Mouse (Mus musculus) ES-Bruce4 (cell line): ENCODE results near the gene Gm17949. TPM values are rescaled to one million over a fixed set of nuclear protein-coding genes. Genes with fewer than 3 reads are reported as not detected.
A peak's percentile ranks its signal among the peaks of the same experiment; 100 is the strongest.
"Not testable (repeated sequence)": the region's sequence is repeated elsewhere in the genome, so short reads cannot be mapped to it uniquely, and the experiment has no call there.

Experiments used
- H3K27ac ChIP-seq: 2 replicates; pipeline ENCODE4 v1.5.1; 2012; ENCODE audit warnings: low read length, inconsistent platforms; ENCODE audit not compliant: insufficient read depth
- H3K27me3 ChIP-seq: 2 replicates; pipeline ENCODE4 v1.6.1; 2012; ENCODE audit warnings: mild to moderate bottlenecking, low read length, inconsistent platforms; ENCODE audit not compliant: control insufficient read depth, poor library complexity, insufficient read depth, severe bottlenecking
- H3K36me3 ChIP-seq: 2 replicates; pipeline ENCODE4 v1.6.1; 2012; ENCODE audit warnings: inconsistent platforms, mild to moderate bottlenecking, low read length, moderate library complexity; ENCODE audit not compliant: control insufficient read depth, poor library complexity, insufficient read depth, severe bottlenecking
- H3K4me1 ChIP-seq: one replicate; pipeline ENCODE4 v1.8.1; 2011; ENCODE audit warnings: low read length; ENCODE audit not compliant: control insufficient read depth, insufficient read depth
- H3K4me3 ChIP-seq: 2 replicates; pipeline ENCODE4 v1.5.1; 2011; ENCODE audit warnings: low read depth, mild to moderate bottlenecking, low read length
- H3K9ac ChIP-seq: 2 replicates; pipeline ENCODE4 v1.6.1; 2012; ENCODE audit warnings: low read depth, mild to moderate bottlenecking, inconsistent platforms; ENCODE audit not compliant: poor library complexity, severe bottlenecking
- H3K9me3 ChIP-seq: replicated peaks from 2 replicates; pipeline ENCODE4 v1.6.1; 2012; ENCODE audit warnings: mild to moderate bottlenecking, low read length, inconsistent platforms; ENCODE audit not compliant: control insufficient read depth, poor library complexity, insufficient read depth, severe bottlenecking
- CTCF ChIP-seq: IDR thresholded peaks from one replicate; pipeline ENCODE4 v1.8.1; 2011; ENCODE audit warnings: low read depth, low read length
- EP300 ChIP-seq: IDR thresholded peaks from 2 replicates; pipeline ENCODE4 v1.6.1; 2011; ENCODE audit warnings: low read depth, low read length; ENCODE audit not compliant: insufficient read depth
- POLR2A ChIP-seq: IDR thresholded peaks from one replicate; pipeline ENCODE4 v1.8.1; 2011; ENCODE audit warnings: low read length; ENCODE audit not compliant: insufficient read depth
- polyA plus RNA-seq: library from polyadenylated mRNA; stranded (reverse); fragments of >200 nt; gene quantifications from 2 replicates; pipeline ENCODE4 v1.2.4, GENCODE M21; 2011; ENCODE audit warnings: low read depth; ENCODE audit not compliant: missing spikeins, insufficient read depth, insufficient read length

Gm17949 gene
- polyA plus RNA-seq, 1 experiment = not detected

- not testable (repeated sequence) for H3K4me3 ChIP-seq, H3K9me3 ChIP-seq, H3K36me3 ChIP-seq, H3K9ac ChIP-seq, H3K4me1 ChIP-seq, H3K27ac ChIP-seq, H3K27me3 ChIP-seq
- peak; percentile 10 for TF ChIP-seq CTCF
These were observed 40.4 kb downstream of the Gm17949 start for GRCm38 (mm10) chr17:57051679-57052078.

- no peak overlapping the region for H3K27ac ChIP-seq
- no peaks in the 10 kb centered on the region for H3K36me3 ChIP-seq
- no peak overlapping the region for H3K4me3 ChIP-seq
- no peak overlapping the region for H3K9ac ChIP-seq
- H3K9me3 ChIP-seq = no peaks in the 10 kb centered on the region
- no peaks in the 10 kb centered on the region for H3K27me3 ChIP-seq
- H3K4me1 ChIP-seq = peaks cover 5% of the 10 kb centered on the region
- no peak for TF ChIP-seq POLR2A
These were observed 45.0 kb downstream of the Gm17949 start for GRCm38 (mm10) chr17:57056246-57056645.

- Histone ChIP-seq H3K27ac (no peak within 1 kb of the TSS), H3K4me1 (peaks cover 7% of the 10 kb centered on the region)
These were observed 47.7 kb downstream of the Gm17949 start, which contains the start of gene Crb3 for GRCm38 (mm10) chr17:57058891-57059485. Crb3 (plus strand) TSS chr17:57059105.

GRCm38 (mm10) chr17:57059486-57059977, 48.3 kb downstream of the Gm17949 start, which contains the start of gene Slc25a23:
Slc25a23 (minus strand) TSS chr17:57059863.
- H3K36me3 ChIP-seq = no peaks in the 10 kb centered on the region
- H3K4me1 ChIP-seq = peaks cover 7% of the 10 kb centered on the region
- no peaks in the 10 kb centered on the region for H3K9me3 ChIP-seq
- TF ChIP-seq EP300 = no peak
- TF ChIP-seq POLR2A = no peak
- TF ChIP-seq CTCF = no peak
- H3K4me3 ChIP-seq = peak within 1 kb of the TSS; percentile 67
- H3K27me3 ChIP-seq = no peaks in the 10 kb centered on the region
- H3K9ac ChIP-seq = peak within 1 kb of the TSS; percentile 39
- H3K27ac ChIP-seq = peak within 1 kb of the TSS; percentile 59; the same call in 1 of the 2 replicates

More at GRCm38 (mm10) chr17:57058891-57059485, 47.7 kb downstream of the Gm17949 start, which contains the start of gene Crb3:
- H3K4me3 ChIP-seq = peak within 1 kb of the TSS; percentile 67
- peak within 1 kb of the TSS; percentile 39 for H3K9ac ChIP-seq
- H3K36me3 ChIP-seq = no peaks in the 10 kb centered on the region
- no peaks in the 10 kb centered on the region for H3K27me3 ChIP-seq
- TF ChIP-seq EP300 (no peak), POLR2A (no peak), CTCF (no peak)
- H3K9me3 ChIP-seq = no peaks in the 10 kb centered on the region

GRCm38 (mm10) chr17:57060231-57060801, 49.0 kb downstream of the Gm17949 start:
- Histone ChIP-seq H3K9me3 (no peaks in the 10 kb centered on the region), H3K4me1 (peaks cover 7% of the 10 kb centered on the region), H3K27me3 (no peaks in the 10 kb centered on the region), H3K9ac (peak overlapping the region; percentile 39; the same call in 1 of the 2 replicates), H3K4me3 (peak overlapping the region; percentile 67), H3K27ac (peak overlapping the region; percentile 59; the same call in 1 of the 2 replicates), H3K36me3 (no peaks in the 10 kb centered on the region)
- TF ChIP-seq CTCF (peak; percentile 52), POLR2A (no peak), EP300 (peak; percentile 19; the same call in 1 of the 2 replicates)

GRCm38 (mm10) chr17:57061069-57061468, 49.8 kb downstream of the Gm17949 start:
- Histone ChIP-seq H3K36me3 (0 out of 2 replicates have a peak, but pooled peaks cover 2% of the 10 kb centered on the region), H3K4me3 (0 out of 2 replicates have a peak overlapping the region, but pooled peaks have one; percentile 9), H3K9ac (no peak overlapping the region), H3K27ac (no peak overlapping the region), H3K27me3 (no peaks in the 10 kb centered on the region), H3K4me1 (peaks cover 7% of the 10 kb centered on the region), H3K9me3 (no peaks in the 10 kb centered on the region)
- TF ChIP-seq EP300 (0 out of 2 replicates have a peak, but pooled peaks have one; percentile 46), CTCF (no peak), POLR2A (no peak)
